Mouse (Mus musculus): Measurements from ENCODE around the gene Fgd3. TPM values are rescaled to one million over a fixed set of nuclear protein-coding genes. Genes with fewer than 3 reads are reported as not detected.

The Fgd3 gene
- polyA plus RNA-seq, 1 experiment: 0.56 TPM

DNA sequence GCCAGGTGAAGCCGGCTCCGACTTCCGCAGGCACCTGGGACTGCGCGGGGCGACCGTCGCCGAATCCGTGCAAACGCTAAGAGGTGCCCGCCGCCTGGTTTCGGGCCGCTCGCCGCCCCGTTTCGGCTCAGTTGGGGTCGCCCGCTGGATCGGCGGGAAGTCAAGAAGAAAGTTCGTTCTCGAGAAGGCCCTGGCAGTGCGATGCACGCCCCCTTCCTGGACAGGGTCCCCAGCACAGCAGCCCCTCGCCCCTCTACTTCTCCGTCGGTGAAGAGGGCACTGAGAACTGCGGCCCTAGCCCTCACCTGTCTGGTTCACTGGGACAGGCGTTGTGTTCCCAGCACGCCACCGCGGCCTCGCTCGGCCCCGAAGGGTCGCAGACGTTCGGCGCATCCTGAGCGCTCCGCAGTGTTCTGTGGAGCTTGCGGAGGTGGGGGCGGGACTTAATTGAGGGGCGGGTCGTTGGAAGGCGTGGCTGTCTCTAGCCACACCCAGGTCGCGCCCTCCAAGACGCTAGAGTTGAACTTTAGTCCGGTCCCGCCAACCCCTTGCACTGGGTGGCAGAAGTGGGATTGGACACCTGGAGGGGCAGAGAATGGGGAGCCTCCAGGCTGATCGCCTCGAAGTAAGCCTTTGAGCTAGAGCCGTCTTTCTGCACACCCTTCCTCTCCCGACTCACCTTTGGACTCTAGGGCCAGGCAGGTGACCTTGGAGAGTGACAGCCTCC is 72.2 kb downstream of the Fgd3 start:
- Histone ChIP-seq H3K36me3 (ENCODE audit: control insufficient read depth, insufficient read depth, low read length) (no peaks in the 10 kb centered on the region), H3K27me3 (ENCODE audit: control insufficient read depth, insufficient read depth, low read length) (no peaks in the 10 kb centered on the region), H3K4me1 (ENCODE audit: control insufficient read depth, insufficient read depth, low read length) (peaks cover 17% of the 10 kb centered on the region), H3K4me3 (ENCODE audit: control insufficient read depth, low read depth, low read length) (peak overlapping the region; percentile 82), H3K27ac (ENCODE audit: control insufficient read depth, insufficient read depth, low read depth, low read length) (peak overlapping the region; percentile 81)
- TF ChIP-seq POLR2A (IDR thresholded peaks at IDR 0.05; ENCODE audit: control insufficient read depth, low read depth, low read length) (peak; percentile 81), CTCF (IDR thresholded peaks at IDR 0.05; ENCODE audit: control insufficient read depth, insufficient read depth, insufficient replicate concordance, low read depth, low read length) (no peak)

- Histone ChIP-seq H3K36me3 (ENCODE audit: control insufficient read depth, insufficient read depth, low read length) (no peaks in the 10 kb centered on the region), H3K27me3 (ENCODE audit: control insufficient read depth, insufficient read depth, low read length) (no peaks in the 10 kb centered on the region), H3K27ac (ENCODE audit: control insufficient read depth, insufficient read depth, low read depth, low read length) (peak overlapping the region; percentile 81), H3K4me1 (ENCODE audit: control insufficient read depth, insufficient read depth, low read length) (peaks cover 17% of the 10 kb centered on the region), H3K4me3 (ENCODE audit: control insufficient read depth, low read depth, low read length) (peak overlapping the region; percentile 82)
- TF ChIP-seq CTCF (IDR thresholded peaks at IDR 0.05; ENCODE audit: control insufficient read depth, insufficient read depth, insufficient replicate concordance, low read depth, low read length): no peak
- TF ChIP-seq POLR2A (IDR thresholded peaks at IDR 0.05; ENCODE audit: control insufficient read depth, low read depth, low read length): no peak
Measured at GRCm38 (mm10) chr13:49247232-49247739, 72.8 kb downstream of the Fgd3 start.

DNA sequence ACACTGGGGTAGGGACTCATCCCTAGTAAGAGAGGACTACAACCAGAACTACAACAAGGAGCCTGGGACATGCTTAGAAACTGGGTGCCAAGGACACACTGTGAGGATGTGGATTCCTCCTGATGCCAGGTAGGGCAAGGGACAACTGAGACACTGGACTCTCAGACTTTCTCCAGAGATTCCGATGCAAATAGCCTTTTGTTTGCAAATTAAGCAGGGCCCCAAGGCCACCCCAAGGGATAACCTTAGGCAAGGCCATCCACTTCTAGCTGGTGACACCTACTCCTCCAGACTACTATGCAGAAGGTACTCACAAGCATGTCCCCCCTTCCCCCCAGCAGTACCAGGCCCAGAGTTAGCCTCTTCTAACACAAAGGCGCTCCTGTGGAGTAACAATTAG is 73.5 kb downstream of the Fgd3 start:
- TF ChIP-seq CTCF (IDR thresholded peaks at IDR 0.05; ENCODE audit: control insufficient read depth, insufficient read depth, insufficient replicate concordance, low read depth, low read length) (no peak), POLR2A (IDR thresholded peaks at IDR 0.05; ENCODE audit: control insufficient read depth, low read depth, low read length) (no peak)
- H3K4me3 ChIP-seq (ENCODE audit: control insufficient read depth, low read depth, low read length): peak overlapping the region; percentile 82
- peak overlapping the region; percentile 81 for H3K27ac ChIP-seq (ENCODE audit: control insufficient read depth, insufficient read depth, low read depth, low read length)
- H3K4me1 ChIP-seq (ENCODE audit: control insufficient read depth, insufficient read depth, low read length): peaks cover 17% of the 10 kb centered on the region
- H3K27me3 ChIP-seq (ENCODE audit: control insufficient read depth, insufficient read depth, low read length): no peaks in the 10 kb centered on the region
- no peaks in the 10 kb centered on the region for H3K36me3 ChIP-seq (ENCODE audit: control insufficient read depth, insufficient read depth, low read length)

GRCm38 (mm10) chr13:49246011-49246410 is 74.1 kb downstream of the Fgd3 start:
- H3K27me3 ChIP-seq (ENCODE audit: control insufficient read depth, insufficient read depth, low read length): no peaks in the 10 kb centered on the region
- TF ChIP-seq CTCF (IDR thresholded peaks at IDR 0.05; ENCODE audit: control insufficient read depth, insufficient read depth, insufficient replicate concordance, low read depth, low read length) (no peak), POLR2A (IDR thresholded peaks at IDR 0.05; ENCODE audit: control insufficient read depth, low read depth, low read length) (no peak)
- H3K27ac ChIP-seq (ENCODE audit: control insufficient read depth, insufficient read depth, low read depth, low read length): peak overlapping the region; percentile 81
- H3K4me3 ChIP-seq (ENCODE audit: control insufficient read depth, low read depth, low read length): peak overlapping the region; percentile 82; the same call in 1 of the 2 replicates
- H3K36me3 ChIP-seq (ENCODE audit: control insufficient read depth, insufficient read depth, low read length): no peaks in the 10 kb centered on the region
- H3K4me1 ChIP-seq (ENCODE audit: control insufficient read depth, insufficient read depth, low read length): peaks cover 17% of the 10 kb centered on the region

- Histone ChIP-seq H3K27me3 (ENCODE audit: control insufficient read depth, insufficient read depth, low read length) (no peaks in the 10 kb centered on the region), H3K36me3 (ENCODE audit: control insufficient read depth, insufficient read depth, low read length) (no peaks in the 10 kb centered on the region), H3K27ac (ENCODE audit: control insufficient read depth, insufficient read depth, low read depth, low read length) (peak overlapping the region; percentile 88), H3K4me1 (ENCODE audit: control insufficient read depth, insufficient read depth, low read length) (peaks cover 17% of the 10 kb centered on the region), H3K4me3 (ENCODE audit: control insufficient read depth, low read depth, low read length) (no peak overlapping the region)
- TF ChIP-seq POLR2A (IDR thresholded peaks at IDR 0.05; ENCODE audit: control insufficient read depth, low read depth, low read length) (no peak), CTCF (IDR thresholded peaks at IDR 0.05; ENCODE audit: control insufficient read depth, insufficient read depth, insufficient replicate concordance, low read depth, low read length) (no peak)
Measured at GRCm38 (mm10) chr13:49245251-49245650, 74.9 kb downstream of the Fgd3 start.

- Histone ChIP-seq H3K27me3 (ENCODE audit: control insufficient read depth, insufficient read depth, low read length) (no peaks in the 10 kb centered on the region), H3K27ac (ENCODE audit: control insufficient read depth, insufficient read depth, low read depth, low read length) (0 out of 2 replicates have a peak overlapping the region, but pooled peaks have one; percentile 88), H3K4me3 (ENCODE audit: control insufficient read depth, low read depth, low read length) (no peak overlapping the region), H3K4me1 (ENCODE audit: control insufficient read depth, insufficient read depth, low read length) (peaks cover 15% of the 10 kb centered on the region), H3K36me3 (ENCODE audit: control insufficient read depth, insufficient read depth, low read length) (no peaks in the 10 kb centered on the region)
- no peak for TF ChIP-seq CTCF (IDR thresholded peaks at IDR 0.05; ENCODE audit: control insufficient read depth, insufficient read depth, insufficient replicate concordance, low read depth, low read length)
- TF ChIP-seq POLR2A (IDR thresholded peaks at IDR 0.05; ENCODE audit: control insufficient read depth, low read depth, low read length): no peak
Measured at GRCm38 (mm10) chr13:49243492-49243891, 76.6 kb downstream of the Fgd3 start.

DNA sequence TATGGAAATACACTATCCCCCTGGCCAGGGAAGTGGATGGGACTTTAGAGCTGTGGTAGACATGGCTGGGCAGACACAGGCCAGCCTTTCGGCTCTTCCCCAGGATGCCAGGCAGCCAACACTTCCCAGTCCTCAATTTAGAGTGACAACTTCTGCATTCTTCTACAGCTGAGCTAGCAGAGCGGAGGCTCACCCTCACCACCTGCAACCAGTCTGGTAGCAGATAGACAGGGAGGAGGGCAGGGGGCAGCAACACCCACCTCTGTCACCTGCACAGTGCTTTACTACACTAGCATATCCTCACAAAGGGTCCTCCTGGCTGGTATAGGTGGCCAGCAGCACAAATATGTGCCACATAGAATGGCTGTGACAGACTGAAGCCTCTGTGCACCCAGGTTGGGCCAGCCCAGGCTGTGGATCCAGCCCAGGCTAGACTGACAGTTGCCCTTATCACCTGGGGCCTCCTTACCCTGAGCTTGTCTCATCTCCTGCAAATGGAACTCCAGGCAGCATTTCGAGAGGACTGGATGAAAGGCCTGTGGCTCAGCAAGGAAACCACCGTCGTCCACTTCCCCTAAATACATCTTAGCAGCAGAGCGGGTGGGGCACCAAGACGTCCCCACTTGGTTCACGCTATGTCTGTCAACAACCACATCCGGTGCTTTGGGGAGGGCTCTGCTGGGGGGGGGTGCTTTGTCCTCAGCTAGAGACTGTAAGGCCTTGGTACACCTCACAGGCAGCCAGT is 77.6 kb downstream of the Fgd3 start:
- Histone ChIP-seq H3K27me3 (ENCODE audit: control insufficient read depth, insufficient read depth, low read length) (no peaks in the 10 kb centered on the region), H3K36me3 (ENCODE audit: control insufficient read depth, insufficient read depth, low read length) (no peaks in the 10 kb centered on the region), H3K4me3 (ENCODE audit: control insufficient read depth, low read depth, low read length) (no peak overlapping the region), H3K4me1 (ENCODE audit: control insufficient read depth, insufficient read depth, low read length) (peaks cover 7% of the 10 kb centered on the region), H3K27ac (ENCODE audit: control insufficient read depth, insufficient read depth, low read depth, low read length) (no peak overlapping the region)
- TF ChIP-seq CTCF (IDR thresholded peaks at IDR 0.05; ENCODE audit: control insufficient read depth, insufficient read depth, insufficient replicate concordance, low read depth, low read length) (no peak), POLR2A (IDR thresholded peaks at IDR 0.05; ENCODE audit: control insufficient read depth, low read depth, low read length) (no peak)

Measured in testis, adult 2 months (tissue).